Mouse (Mus musculus) hindbrain, embryonic 12.5 days (tissue): Measurements from ENCODE around the gene Scamp3. TPM values are rescaled to one million over a fixed set of nuclear protein-coding genes. Genes with fewer than 3 reads are reported as not detected.
"Not testable (repeated sequence)": the region's sequence is repeated elsewhere in the genome, so short reads cannot be mapped to it uniquely, and the experiment has no call there.

Experiments used
- ATAC-seq: fragments of 200-750 bp; cut with Nextera tagmentation; 2 replicates; pipeline ENCODE4 v1.8.0; 2017; ENCODE audit warnings: moderate TSS enrichment; ENCODE audit not compliant: low FRiP score
- H3K27ac ChIP-seq: fragments of 300-500 bp; sonication (generic); 2 replicates; pipeline ENCODE4 v1.5.1; 2016; ENCODE audit warnings: mild to moderate bottlenecking
- H3K27me3 ChIP-seq: fragments of 300-500 bp; sonication (generic); 2 replicates; pipeline ENCODE4 v1.6.1; 2016; ENCODE audit warnings: mild to moderate bottlenecking
- H3K36me3 ChIP-seq: fragments of 300-500 bp; sonication (generic); 2 replicates; pipeline ENCODE4 v1.6.1; 2016; ENCODE audit warnings: mild to moderate bottlenecking
- H3K4me1 ChIP-seq: fragments of 300-500 bp; sonication (generic); 2 replicates; pipeline ENCODE4 v1.6.1; 2016
- H3K4me2 ChIP-seq: fragments of 300-500 bp; sonication (generic); replicated peaks from 2 replicates; pipeline ENCODE4 v1.6.1; 2016; ENCODE audit warnings: mild to moderate bottlenecking
- H3K4me3 ChIP-seq: fragments of 300-500 bp; sonication (generic); 2 replicates; pipeline ENCODE4 v1.5.1; 2016; ENCODE audit warnings: mild to moderate bottlenecking
- H3K9ac ChIP-seq: fragments of 300-500 bp; sonication (generic); 2 replicates; pipeline ENCODE4 v1.6.1; 2016; ENCODE audit warnings: mild to moderate bottlenecking, moderate library complexity
- H3K9me3 ChIP-seq: fragments of 300-500 bp; sonication (generic); replicated peaks from 2 replicates; pipeline ENCODE4 v1.6.1; 2016; ENCODE audit warnings: mild to moderate bottlenecking
- WGBS: fragments of 180-500 bp; shearing (Covaris S2); methylation state at CpG from one replicate; pipeline ENCODE4 v1.1.7; 2016; 5-methylcytosine and 5-hydroxymethylcytosine counted together
- polyA plus RNA-seq: library from polyadenylated mRNA; unstranded; fragments of >200 nt; fragmentation: Nextera tagmentation; extraction: Ambion mirVana; gene quantifications from 2 replicates; pipeline ENCODE4 v1.2.1, GENCODE M21; 2016

Gene Scamp3
- polyA plus RNA-seq, 1 experiment from 2014 or later: 105 TPM

- Histone ChIP-seq H3K27ac (no peak overlapping the region), H3K4me3 (0 out of 2 replicates have a peak overlapping the region, but pooled peaks have one; percentile 3), H3K4me2 (peak overlapping the region; percentile 38), H3K9me3 (no peaks in the 10 kb centered on the region), H3K9ac (0 out of 2 replicates have a peak overlapping the region, but pooled peaks have one; percentile 8), H3K36me3 (0 out of 2 replicates have a peak, but pooled peaks cover 5% of the 10 kb centered on the region), H3K4me1 (peaks cover 15% of the 10 kb centered on the region), H3K27me3 (peaks cover 45% of the 10 kb centered on the region)
- ATAC-seq: no peak
- 15% methylated on average over 15 of the region's 15 CpGs for WGBS
Measured at GRCm38 (mm10) chr3:89147979-89148311, 29.3 kb upstream of the Scamp3 start.

GRCm38 (mm10) chr3:89148567-89148966, 28.7 kb upstream of the Scamp3 start:
- Histone ChIP-seq H3K9ac (no peak overlapping the region), H3K4me2 (no peak overlapping the region), H3K27ac (no peak overlapping the region), H3K36me3 (0 out of 2 replicates have a peak, but pooled peaks cover 5% of the 10 kb centered on the region), H3K27me3 (peaks cover 41% of the 10 kb centered on the region), H3K9me3 (no peaks in the 10 kb centered on the region), H3K4me1 (peaks cover 15% of the 10 kb centered on the region), H3K4me3 (no peak overlapping the region)
- WGBS: 71% methylated on average over 14 of the region's 14 CpGs
- no peak for ATAC-seq

DNA sequence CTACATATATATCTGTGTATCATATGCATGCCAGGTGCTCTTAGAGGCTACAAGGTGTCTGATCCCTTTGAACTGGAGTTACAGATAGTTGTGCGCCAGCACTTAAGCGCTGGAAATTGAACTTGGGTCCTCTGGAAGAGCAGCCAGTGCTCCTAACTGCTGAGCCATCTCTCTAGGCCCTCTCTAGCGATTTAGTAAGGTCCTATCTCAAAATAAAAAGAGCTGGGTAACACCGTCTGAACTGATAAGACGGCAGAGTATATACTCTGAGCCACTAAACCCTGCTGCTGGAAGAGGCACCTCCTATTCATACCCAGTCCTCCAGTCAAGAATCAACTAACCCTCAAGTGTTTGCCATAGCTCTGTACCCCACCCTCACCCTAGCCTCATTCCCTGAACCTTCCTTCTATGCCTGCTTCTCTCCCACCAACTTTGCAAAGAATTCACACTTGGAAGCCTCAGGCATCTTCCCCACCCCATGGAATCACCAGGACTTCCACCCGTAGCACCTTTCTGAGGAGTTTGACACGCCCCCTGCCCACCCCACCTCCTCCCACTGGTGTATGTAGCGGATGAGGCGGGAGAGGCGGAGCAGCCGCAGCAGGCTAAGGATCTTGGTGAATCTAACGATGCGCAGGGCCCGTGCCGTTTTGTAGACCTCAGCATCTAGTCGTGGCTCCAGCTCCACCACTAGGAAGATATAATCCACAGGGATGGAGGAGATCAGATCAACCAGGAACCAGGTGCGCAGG, 25.0 kb upstream of the Scamp3 start:
- no peak overlapping the region for H3K27ac ChIP-seq
- H3K4me1 ChIP-seq: peaks cover 7% of the 10 kb centered on the region
- H3K27me3 ChIP-seq: peaks cover 40% of the 10 kb centered on the region
- no peak for ATAC-seq
- no peak overlapping the region for H3K4me3 ChIP-seq
- no peak overlapping the region for H3K4me2 ChIP-seq
- H3K36me3 ChIP-seq: 0 out of 2 replicates have a peak, but pooled peaks cover 5% of the 10 kb centered on the region
- no peak overlapping the region for H3K9ac ChIP-seq
- 69% methylated on average over 17 of the region's 17 CpGs for WGBS
- H3K9me3 ChIP-seq: no peaks in the 10 kb centered on the region

DNA sequence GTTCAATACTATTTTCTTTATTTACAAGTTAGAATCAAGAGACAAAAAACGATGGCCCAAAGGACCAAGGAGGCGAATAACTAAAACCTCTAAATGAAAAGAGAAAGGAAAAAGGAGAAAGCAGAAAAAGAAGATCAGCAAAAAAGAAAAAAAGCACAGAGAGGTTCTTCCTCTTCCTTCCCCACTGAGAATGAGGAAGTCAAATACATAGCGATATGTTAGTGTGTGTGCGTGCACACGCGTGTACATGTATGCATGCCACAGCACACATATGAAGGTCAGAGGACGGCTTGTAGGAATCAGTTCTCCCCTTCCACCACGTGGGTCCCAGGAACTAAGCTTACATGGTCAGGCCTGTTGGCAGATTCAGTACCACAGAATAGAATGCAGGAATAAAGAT, 20.3 kb upstream of the Scamp3 start:
- H3K4me1 ChIP-seq: peaks cover 26% of the 10 kb centered on the region
- no peak overlapping the region for H3K27ac ChIP-seq
- 87% methylated on average over 8 of the region's 8 CpGs for WGBS
- H3K9me3 ChIP-seq: no peaks in the 10 kb centered on the region
- no peak overlapping the region for H3K4me3 ChIP-seq
- no peak overlapping the region for H3K9ac ChIP-seq
- H3K4me2 ChIP-seq: no peak overlapping the region
- 0 out of 2 replicates have a peak, but pooled peaks cover 5% of the 10 kb centered on the region for H3K36me3 ChIP-seq
- H3K27me3 ChIP-seq: peaks cover 17% of the 10 kb centered on the region
- ATAC-seq: no peak

GRCm38 (mm10) chr3:89158651-89159050, 18.6 kb upstream of the Scamp3 start:
- 15% methylated on average over 7 of the region's 7 CpGs for WGBS
- no peak for ATAC-seq
- H3K4me3 ChIP-seq: peak overlapping the region; percentile 58
- peak overlapping the region; percentile 67 for H3K9ac ChIP-seq
- H3K27ac ChIP-seq: no peak overlapping the region
- H3K36me3 ChIP-seq: no peaks in the 10 kb centered on the region
- H3K4me2 ChIP-seq: peak overlapping the region; percentile 88
- H3K27me3 ChIP-seq: peaks cover 17% of the 10 kb centered on the region
- H3K4me1 ChIP-seq: peaks cover 26% of the 10 kb centered on the region
- no peaks in the 10 kb centered on the region for H3K9me3 ChIP-seq

- Histone ChIP-seq H3K36me3 (no peaks in the 10 kb centered on the region), H3K9ac (peak overlapping the region; percentile 67), H3K27me3 (peaks cover 17% of the 10 kb centered on the region), H3K27ac (no peak overlapping the region), H3K4me2 (peak overlapping the region; percentile 88), H3K4me3 (peak overlapping the region; percentile 58), H3K4me1 (peaks cover 31% of the 10 kb centered on the region), H3K9me3 (no peaks in the 10 kb centered on the region)
- 2% methylated on average over 13 of the region's 13 CpGs for whole genome bisulfite sequencing
- no peak for ATAC-seq
Measured at GRCm38 (mm10) chr3:89159211-89159610, 18.1 kb upstream of the Scamp3 start.

- H3K4me1 ChIP-seq: peaks cover 31% of the 10 kb centered on the region
- peak within 1 kb of the TSS; percentile 67 for H3K9ac ChIP-seq
- peaks cover 17% of the 10 kb centered on the region for H3K27me3 ChIP-seq
- H3K9me3 ChIP-seq: no peaks in the 10 kb centered on the region
- H3K4me3 ChIP-seq: peak within 1 kb of the TSS; percentile 58
- H3K27ac ChIP-seq: peak within 1 kb of the TSS; percentile 52; the same call in 1 of the 2 replicates
- no peaks in the 10 kb centered on the region for H3K36me3 ChIP-seq
- peak; percentile 82 for ATAC-seq
- H3K4me2 ChIP-seq: peak within 1 kb of the TSS; percentile 88
- under 1% methylated on average over 63 of the region's 66 CpGs for WGBS
Measured at GRCm38 (mm10) chr3:89159616-89160344, 17.5 kb upstream of the Scamp3 start, which contains the start of gene Hcn3. TSS of gene Hcn3 (minus strand) at chr3:89160196.

DNA sequence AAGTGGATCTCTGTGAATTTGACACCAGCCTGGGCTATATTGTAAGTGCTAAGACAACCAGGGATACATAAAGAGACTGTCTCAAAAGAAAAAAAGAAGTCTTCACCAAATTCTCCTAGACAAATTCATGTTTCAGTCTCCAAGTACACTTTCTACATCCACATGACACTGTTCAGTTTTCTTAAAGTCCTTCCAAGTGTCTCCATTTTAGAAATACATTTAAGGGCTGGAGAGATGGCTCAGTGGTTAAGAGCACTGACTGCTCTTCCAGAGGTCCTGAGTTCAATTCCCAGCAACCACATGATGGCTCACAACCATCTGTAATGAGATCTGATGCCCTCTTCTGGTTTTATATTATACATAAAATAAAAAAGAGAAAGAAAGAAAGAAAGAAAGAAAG, 16.1 kb upstream of the Scamp3 start:
- peaks cover 12% of the 10 kb centered on the region for H3K27me3 ChIP-seq
- H3K9me3 ChIP-seq, H3K4me2 ChIP-seq, H3K4me3 ChIP-seq, H3K27ac ChIP-seq, ATAC-seq, H3K9ac ChIP-seq, H3K36me3 ChIP-seq: not testable (repeated sequence)
- peaks cover 41% of the 10 kb centered on the region for H3K4me1 ChIP-seq

GRCm38 (mm10) chr3:89161786-89162185, 15.5 kb upstream of the Scamp3 start:
- H3K4me3 ChIP-seq: no peak overlapping the region
- WGBS: 81% methylated on average over 4 of the region's 4 CpGs
- no peak overlapping the region for H3K4me2 ChIP-seq
- peaks cover 3% of the 10 kb centered on the region; the same call in 1 of the 2 replicates for H3K36me3 ChIP-seq
- no peaks in the 10 kb centered on the region for H3K9me3 ChIP-seq
- H3K9ac ChIP-seq: no peak overlapping the region
- peaks cover 47% of the 10 kb centered on the region for H3K4me1 ChIP-seq
- H3K27me3 ChIP-seq: peaks cover 12% of the 10 kb centered on the region
- ATAC-seq: no peak
- H3K27ac ChIP-seq: no peak overlapping the region

DNA sequence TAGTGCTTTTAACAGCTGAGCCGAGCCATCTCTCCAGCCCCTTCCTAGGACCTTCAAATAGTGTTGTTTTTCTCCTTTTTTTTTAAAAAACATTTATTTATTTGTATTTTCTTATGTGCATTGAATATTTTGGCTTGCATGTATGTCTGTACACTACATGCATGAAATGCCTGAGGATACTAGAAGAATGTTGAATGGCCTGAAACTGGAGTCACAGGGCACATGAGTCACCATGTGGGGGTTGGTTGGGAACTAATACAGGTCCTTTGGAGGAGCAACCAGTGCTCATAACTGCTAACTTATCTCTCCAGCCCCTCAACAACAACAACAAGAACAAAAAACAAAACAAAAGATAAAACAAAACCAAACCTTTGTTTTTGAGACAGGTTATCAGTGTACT, 14.2 kb upstream of the Scamp3 start:
- Histone ChIP-seq H3K4me1 (peaks cover 47% of the 10 kb centered on the region), H3K9ac (no peak overlapping the region), H3K4me2 (no peak overlapping the region), H3K9me3 (no peaks in the 10 kb centered on the region), H3K36me3 (peaks cover 13% of the 10 kb centered on the region), H3K27me3 (peaks cover 12% of the 10 kb centered on the region), H3K4me3 (no peak overlapping the region), H3K27ac (no peak overlapping the region)
- ATAC-seq: no peak
- 68% methylated on average over 1 of the region's 1 CpGs for WGBS

GRCm38 (mm10) chr3:89163643-89164245, 13.5 kb upstream of the Scamp3 start:
- H3K27me3 ChIP-seq: peaks cover 5% of the 10 kb centered on the region
- H3K4me3 ChIP-seq: peak overlapping the region; percentile 92; the same call in 1 of the 2 replicates
- H3K9me3 ChIP-seq: no peaks in the 10 kb centered on the region
- peak overlapping the region; percentile 96; the same call in 1 of the 2 replicates for H3K27ac ChIP-seq
- 75% methylated on average over 5 of the region's 5 CpGs for WGBS
- peak overlapping the region; percentile 58 for H3K4me2 ChIP-seq
- H3K9ac ChIP-seq: peak overlapping the region; percentile 98
- peaks cover 19% of the 10 kb centered on the region for H3K36me3 ChIP-seq
- no peak for ATAC-seq
- peaks cover 41% of the 10 kb centered on the region for H3K4me1 ChIP-seq
